Mouse (Mus musculus): ENCODE results near the gene Cul7. TPM values are rescaled to one million over a fixed set of nuclear protein-coding genes. Genes with fewer than 3 reads are reported as not detected.

Cul7 gene
- polyA plus RNA-seq, 1 experiment from 2014 or later = 33.6 TPM

DNA sequence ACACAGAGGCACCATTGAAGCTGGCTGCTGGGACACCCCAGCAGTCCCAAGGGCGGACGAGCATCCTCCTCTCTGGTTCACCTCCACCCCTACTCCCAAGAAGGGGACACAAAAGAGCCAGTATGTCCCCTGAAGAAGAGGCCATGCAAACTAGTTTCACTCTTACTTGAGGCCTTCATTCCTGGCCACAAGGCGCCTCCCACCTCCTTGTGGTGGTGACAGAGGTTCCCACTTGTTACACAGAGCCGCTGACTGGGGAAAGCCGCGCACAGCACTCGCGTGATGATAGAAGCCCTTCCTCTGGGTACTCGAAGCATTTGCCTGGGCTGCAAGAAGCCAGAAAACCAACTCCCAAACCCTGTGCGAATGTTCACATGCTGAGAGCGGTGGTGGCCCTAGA is 27.9 kb upstream of the Cul7 start:
- no peaks in the 10 kb centered on the region for H3K9me3 ChIP-seq (replicated peaks; ENCODE audit: control insufficient read depth, low read length)
- H3K4me1 ChIP-seq (ENCODE audit: control insufficient read depth, insufficient read depth, low read length) = peaks cover 95% of the 10 kb centered on the region
- peak overlapping the region; percentile 49 for H3K9ac ChIP-seq (ENCODE audit: low read depth, low read length)
- H3K4me2 ChIP-seq = peak overlapping the region; percentile 35
- peak overlapping the region; percentile 84 for H3K27ac ChIP-seq (ENCODE audit: low read depth, low read length)
- no peaks in the 10 kb centered on the region for H3K27me3 ChIP-seq (ENCODE audit: control insufficient read depth, insufficient read depth, low read length)
- WGBS (ENCODE audit: insufficient replicate concordance) = 43% methylated on average over 11 of the region's 11 CpGs
- H3K4me3 ChIP-seq (ENCODE audit: low read depth, low read length) = 0 out of 2 replicates have a peak overlapping the region, but pooled peaks have one; percentile 1
- H3K36me3 ChIP-seq (ENCODE audit: control insufficient read depth, insufficient read depth, low read length) = no peaks in the 10 kb centered on the region
- ATAC-seq (replicated peaks; ENCODE audit: insufficient number of reproducible peaks, low FRiP score, low TSS enrichment) = no peak

GRCm38 (mm10) chr17:46623819-46624557 is 26.1 kb upstream of the Cul7 start:
- peak overlapping the region; percentile 67 for H3K9ac ChIP-seq (ENCODE audit: low read depth, low read length)
- H3K27ac ChIP-seq (ENCODE audit: low read depth, low read length) = peak overlapping the region; percentile 90
- H3K36me3 ChIP-seq (ENCODE audit: control insufficient read depth, insufficient read depth, low read length) = no peaks in the 10 kb centered on the region
- no peaks in the 10 kb centered on the region for H3K27me3 ChIP-seq (ENCODE audit: control insufficient read depth, insufficient read depth, low read length)
- 18% methylated on average over 10 of the region's 10 CpGs for WGBS (ENCODE audit: insufficient replicate concordance)
- H3K4me2 ChIP-seq = peak overlapping the region; percentile 58
- no peak; the same call in 1 of the 2 replicates for ATAC-seq (replicated peaks; ENCODE audit: insufficient number of reproducible peaks, low FRiP score, low TSS enrichment)
- H3K4me3 ChIP-seq (ENCODE audit: low read depth, low read length) = peak overlapping the region; percentile 16
- no peaks in the 10 kb centered on the region for H3K9me3 ChIP-seq (replicated peaks; ENCODE audit: control insufficient read depth, low read length)
- peaks cover 86% of the 10 kb centered on the region for H3K4me1 ChIP-seq (ENCODE audit: control insufficient read depth, insufficient read depth, low read length)

GRCm38 (mm10) chr17:46624598-46624997 is 25.5 kb upstream of the Cul7 start:
- Histone ChIP-seq H3K27ac (ENCODE audit: low read depth, low read length) (peak overlapping the region; percentile 90), H3K4me2 (peak overlapping the region; percentile 58), H3K4me1 (ENCODE audit: control insufficient read depth, insufficient read depth, low read length) (peaks cover 80% of the 10 kb centered on the region), H3K4me3 (ENCODE audit: low read depth, low read length) (peak overlapping the region; percentile 16), H3K9ac (ENCODE audit: low read depth, low read length) (peak overlapping the region; percentile 67), H3K27me3 (ENCODE audit: control insufficient read depth, insufficient read depth, low read length) (no peaks in the 10 kb centered on the region), H3K9me3 (replicated peaks; ENCODE audit: control insufficient read depth, low read length) (no peaks in the 10 kb centered on the region), H3K36me3 (ENCODE audit: control insufficient read depth, insufficient read depth, low read length) (no peaks in the 10 kb centered on the region)
- no peak for ATAC-seq (replicated peaks; ENCODE audit: insufficient number of reproducible peaks, low FRiP score, low TSS enrichment)
- WGBS (ENCODE audit: insufficient replicate concordance) = 47% methylated on average over 12 of the region's 12 CpGs

- Histone ChIP-seq H3K4me2 (peak overlapping the region; percentile 84), H3K27ac (ENCODE audit: low read depth, low read length) (peak overlapping the region; percentile 98; the same call in 1 of the 2 replicates), H3K36me3 (ENCODE audit: control insufficient read depth, insufficient read depth, low read length) (no peaks in the 10 kb centered on the region; the same call in none of the 2 replicates), H3K9me3 (replicated peaks; ENCODE audit: control insufficient read depth, low read length) (no peaks in the 10 kb centered on the region), H3K9ac (ENCODE audit: low read depth, low read length) (peak overlapping the region; percentile 99), H3K27me3 (ENCODE audit: control insufficient read depth, insufficient read depth, low read length) (no peaks in the 10 kb centered on the region), H3K4me1 (ENCODE audit: control insufficient read depth, insufficient read depth, low read length) (peaks cover 66% of the 10 kb centered on the region), H3K4me3 (ENCODE audit: low read depth, low read length) (peak overlapping the region; percentile 95)
- WGBS (ENCODE audit: insufficient replicate concordance) = 48% methylated on average over 6 of the region's 6 CpGs
- no peak for ATAC-seq (replicated peaks; ENCODE audit: insufficient number of reproducible peaks, low FRiP score, low TSS enrichment)
Measured at GRCm38 (mm10) chr17:46627409-46627808, 22.7 kb upstream of the Cul7 start.

DNA sequence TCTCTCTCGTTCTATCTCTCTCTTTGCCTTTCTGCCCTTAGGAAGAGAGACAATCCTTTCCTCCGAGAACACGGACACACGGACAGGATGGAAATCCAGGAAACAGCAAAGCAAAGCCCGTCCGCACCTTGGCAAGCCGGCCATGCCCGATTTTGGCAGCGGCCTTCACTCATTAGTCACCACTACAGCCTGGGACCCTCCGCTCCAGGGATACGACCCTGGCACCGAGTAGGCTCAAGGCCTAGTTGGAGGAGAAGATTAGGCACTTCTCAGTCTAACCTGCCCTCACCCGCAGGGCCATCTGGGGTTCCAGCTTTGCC is 21.7 kb upstream of the Cul7 start:
- 0% methylated on average over 13 of the region's 13 CpGs for WGBS (ENCODE audit: insufficient replicate concordance)
- H3K9ac ChIP-seq (ENCODE audit: low read depth, low read length) = peak overlapping the region; percentile 99
- ATAC-seq (replicated peaks; ENCODE audit: insufficient number of reproducible peaks, low FRiP score, low TSS enrichment) = no peak
- H3K27me3 ChIP-seq (ENCODE audit: control insufficient read depth, insufficient read depth, low read length) = no peaks in the 10 kb centered on the region
- no peaks in the 10 kb centered on the region; the same call in none of the 2 replicates for H3K36me3 ChIP-seq (ENCODE audit: control insufficient read depth, insufficient read depth, low read length)
- H3K4me3 ChIP-seq (ENCODE audit: low read depth, low read length) = peak overlapping the region; percentile 95
- H3K27ac ChIP-seq (ENCODE audit: low read depth, low read length) = peak overlapping the region; percentile 98
- H3K9me3 ChIP-seq (replicated peaks; ENCODE audit: control insufficient read depth, low read length) = no peaks in the 10 kb centered on the region
- H3K4me1 ChIP-seq (ENCODE audit: control insufficient read depth, insufficient read depth, low read length) = peaks cover 56% of the 10 kb centered on the region
- H3K4me2 ChIP-seq = peak overlapping the region; percentile 84

DNA sequence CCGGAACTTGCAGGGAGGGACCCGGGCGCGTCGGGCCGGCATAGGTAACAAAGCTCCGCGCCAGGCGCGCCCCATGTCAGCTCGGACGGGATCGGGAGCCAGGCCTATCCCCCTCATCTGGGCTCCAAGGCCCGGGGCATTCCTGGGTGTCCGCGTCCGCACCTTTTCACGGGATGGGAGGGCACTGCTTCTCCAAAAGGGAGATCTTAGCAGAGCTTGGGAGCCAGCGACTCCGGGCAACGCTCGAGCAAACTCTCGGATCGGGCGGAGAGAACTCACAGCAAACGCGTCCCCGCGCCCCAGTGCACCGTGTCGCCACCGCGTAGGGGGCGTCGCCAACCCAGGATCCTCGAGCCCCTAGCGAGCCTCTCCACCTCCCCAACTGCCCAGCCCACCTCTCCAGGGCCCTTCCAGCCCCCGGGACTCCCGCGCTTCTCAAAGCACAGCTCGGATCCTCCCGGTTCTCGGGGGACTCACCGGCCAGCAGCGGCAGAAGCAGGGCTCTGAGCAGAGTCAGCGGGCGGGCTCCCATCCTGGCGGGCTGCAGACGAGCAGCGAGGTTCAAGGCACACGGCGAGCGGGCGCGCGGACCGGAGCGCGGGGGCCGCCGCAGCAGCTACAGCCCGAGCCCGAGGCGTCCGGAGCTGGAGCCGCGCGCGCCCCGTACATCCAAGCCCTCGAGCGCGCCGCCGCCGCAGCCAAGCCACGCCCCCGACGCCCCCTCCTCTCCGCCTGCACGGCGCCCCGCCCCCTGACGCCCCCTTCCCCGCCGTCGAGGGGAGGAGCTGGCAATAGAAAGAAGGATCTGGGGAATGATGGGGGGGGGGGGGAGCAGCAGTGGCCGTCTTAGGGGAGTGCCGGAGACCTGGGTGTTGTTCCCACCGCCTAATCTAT is 21.1 kb upstream of the Cul7 start, which contains the start of gene Ptk7:
Gene Ptk7 (minus strand): TSS at position 714 of the 894 bp plus-strand sequence.
- Histone ChIP-seq H3K36me3 (ENCODE audit: control insufficient read depth, insufficient read depth, low read length) (no peaks in the 10 kb centered on the region; the same call in none of the 2 replicates), H3K9ac (ENCODE audit: low read depth, low read length) (peak within 1 kb of the TSS; percentile 99), H3K4me2 (peak within 1 kb of the TSS; percentile 84), H3K27me3 (ENCODE audit: control insufficient read depth, insufficient read depth, low read length) (no peaks in the 10 kb centered on the region), H3K27ac (ENCODE audit: low read depth, low read length) (peak within 1 kb of the TSS; percentile 98), H3K4me1 (ENCODE audit: control insufficient read depth, insufficient read depth, low read length) (peaks cover 50% of the 10 kb centered on the region), H3K4me3 (ENCODE audit: low read depth, low read length) (peak within 1 kb of the TSS; percentile 95), H3K9me3 (replicated peaks; ENCODE audit: control insufficient read depth, low read length) (no peaks in the 10 kb centered on the region)
- peak; percentile 57 for ATAC-seq (replicated peaks; ENCODE audit: insufficient number of reproducible peaks, low FRiP score, low TSS enrichment)
- WGBS (ENCODE audit: insufficient replicate concordance) = under 1% methylated on average over 79 of the region's 90 CpGs

- WGBS (ENCODE audit: insufficient replicate concordance) = 3% methylated on average over 12 of the region's 12 CpGs
- H3K9ac ChIP-seq (ENCODE audit: low read depth, low read length) = peak overlapping the region; percentile 99
- H3K36me3 ChIP-seq (ENCODE audit: control insufficient read depth, insufficient read depth, low read length) = no peaks in the 10 kb centered on the region; the same call in none of the 2 replicates
- peak overlapping the region; percentile 98 for H3K27ac ChIP-seq (ENCODE audit: low read depth, low read length)
- no peaks in the 10 kb centered on the region for H3K27me3 ChIP-seq (ENCODE audit: control insufficient read depth, insufficient read depth, low read length)
- ATAC-seq (replicated peaks; ENCODE audit: insufficient number of reproducible peaks, low FRiP score, low TSS enrichment) = peak; percentile 55
- peak overlapping the region; percentile 95 for H3K4me3 ChIP-seq (ENCODE audit: low read depth, low read length)
- peaks cover 42% of the 10 kb centered on the region for H3K4me1 ChIP-seq (ENCODE audit: control insufficient read depth, insufficient read depth, low read length)
- H3K4me2 ChIP-seq = peak overlapping the region; percentile 84
- H3K9me3 ChIP-seq (replicated peaks; ENCODE audit: control insufficient read depth, low read length) = no peaks in the 10 kb centered on the region
Measured at GRCm38 (mm10) chr17:46629685-46630441, 20.3 kb upstream of the Cul7 start.

Measured in heart, embryonic 11.5 days (tissue).